Mouse (Mus musculus): Measurements from ENCODE around the gene Sds.

The Sds gene

DNA sequence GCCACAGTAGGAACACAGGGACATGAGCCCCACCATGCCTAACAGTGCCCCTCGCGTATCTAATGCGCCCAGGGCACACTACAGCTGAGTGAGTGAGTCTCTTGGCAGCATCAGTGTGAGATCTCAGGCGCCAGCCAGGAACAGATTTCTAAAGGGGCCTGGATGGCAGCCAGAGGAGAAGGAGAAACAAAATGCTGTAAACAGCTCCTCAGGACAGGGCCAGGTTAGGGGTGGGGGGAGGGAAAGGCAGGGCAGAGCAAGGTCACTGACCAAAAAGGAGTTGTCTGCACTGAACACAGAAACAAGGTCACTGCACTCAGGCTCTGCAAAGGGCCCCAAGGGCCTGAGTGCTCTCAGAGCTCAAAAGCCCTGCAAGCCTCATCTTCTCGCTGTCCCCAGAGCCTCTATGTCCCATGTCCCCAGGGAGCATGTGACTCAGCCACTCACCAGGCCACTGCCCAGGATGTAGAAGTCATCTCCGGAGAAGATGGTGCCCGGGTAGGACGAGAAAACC is 14.4 kb downstream of the Sds start:
- in situ Hi-C loops (cut with MboI), result no loop called here

- in situ Hi-C loops (cut with MboI), result no loop called here
These were observed 16.1 kb downstream of the Sds start for GRCm38 (mm10) chr5:120492437-120492836.

DNA sequence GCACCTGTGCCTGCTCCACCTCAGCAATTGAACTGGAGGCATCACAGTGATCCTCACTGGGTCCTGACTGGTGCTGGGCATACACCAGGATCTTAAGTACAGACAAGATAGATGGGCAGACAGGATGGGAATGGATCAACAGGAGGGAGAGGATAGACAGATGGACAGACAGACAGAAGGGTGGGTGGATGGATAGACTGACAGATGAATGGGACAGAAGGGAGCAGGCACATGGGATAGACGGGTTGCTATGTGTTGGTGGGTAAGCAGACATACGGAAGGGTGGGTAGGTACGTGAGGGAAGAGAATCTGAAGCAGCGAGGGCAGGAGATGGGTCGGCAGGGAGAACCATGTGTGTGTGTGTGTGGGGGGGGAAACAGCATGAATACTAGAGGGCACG is 17.1 kb downstream of the Sds start:
- in situ Hi-C loops (cut with MboI), result no loop called here

- in situ Hi-C loops (cut with MboI), result no loop called here
These were observed 17.6 kb downstream of the Sds start for GRCm38 (mm10) chr5:120493873-120494395.

DNA sequence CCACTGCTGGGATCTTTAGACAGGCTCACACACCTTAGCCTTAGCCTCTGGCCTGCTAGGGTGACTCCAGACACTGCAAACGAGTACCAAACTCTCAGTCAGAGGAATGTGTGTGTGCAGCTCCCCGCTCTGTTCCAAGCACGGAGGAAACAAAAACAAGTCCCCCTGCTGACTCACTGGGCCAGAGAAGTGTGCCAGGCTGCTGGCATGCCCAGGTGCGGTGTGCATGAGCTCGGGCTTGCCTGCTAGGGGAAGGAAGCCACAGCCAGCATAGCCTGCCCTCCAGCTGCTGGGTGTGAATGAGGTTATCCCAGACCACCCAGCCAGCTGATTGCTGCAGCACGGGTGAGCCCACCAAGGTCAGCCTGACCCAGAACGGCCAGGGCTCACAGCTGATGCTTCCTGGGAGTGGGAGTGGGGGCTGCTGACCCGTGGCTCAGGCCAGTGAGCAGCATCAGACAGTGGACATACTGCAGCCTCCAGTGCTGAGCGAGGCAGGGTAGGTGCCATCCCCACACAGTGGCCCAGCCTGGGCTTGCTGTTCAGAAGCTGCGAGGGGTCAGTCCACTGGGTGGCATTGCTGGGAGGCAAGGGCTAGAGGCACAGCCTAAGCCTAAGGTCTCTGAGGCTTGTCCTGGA is 18.9 kb downstream of the Sds start:
- in situ Hi-C loops (cut with MboI), result no loop called here

GRCm38 (mm10) chr5:120495703-120496226 is 19.4 kb downstream of the Sds start:
- in situ Hi-C loops (cut with MboI), result no loop called here

- in situ Hi-C loops (cut with MboI), result no loop called here
These were observed 20.7 kb downstream of the Sds start for GRCm38 (mm10) chr5:120497071-120497470.

- in situ Hi-C loops (cut with MboI), result no loop called here
These were observed 22.9 kb downstream of the Sds start for GRCm38 (mm10) chr5:120499202-120499601.

GRCm38 (mm10) chr5:120500609-120501008 is 24.3 kb downstream of the Sds start:
- in situ Hi-C loops (cut with MboI), result loop anchor here (25.0 kb wide), 1 partner anchor 212 kb away; the partner anchor contains the start of gene Dtx1

GRCm38 (mm10) chr5:120502147-120502621 is 25.9 kb downstream of the Sds start:
- in situ Hi-C loops (cut with MboI), result loop anchor here (25.0 kb wide), 1 partner anchor 210 kb away; the partner anchor contains the start of gene Dtx1

- in situ Hi-C loops (cut with MboI), result loop anchor here (25.0 kb wide), 1 partner anchor 210 kb away; the partner anchor contains the start of gene Dtx1
These were observed 26.4 kb downstream of the Sds start for GRCm38 (mm10) chr5:120502675-120503143.

- in situ Hi-C loops (cut with MboI), result loop anchor here (25.0 kb wide), 1 partner anchor 209 kb away; the partner anchor contains the start of gene Dtx1
These were observed 26.9 kb downstream of the Sds start, which contains the start of gene Plbd2 for GRCm38 (mm10) chr5:120503144-120503795. Gene Plbd2, minus strand, starts transcription at chr5:120503625.

- in situ Hi-C loops (cut with MboI), result loop anchor here (25.0 kb wide), 1 partner anchor 207 kb away; the partner anchor contains the start of gene Dtx1
These were observed 29.0 kb downstream of the Sds start for GRCm38 (mm10) chr5:120505368-120505767.

- in situ Hi-C loops (cut with MboI), result loop anchor here (25.0 kb wide), 1 partner anchor 207 kb away; the partner anchor contains the start of gene Dtx1
These were observed 29.5 kb downstream of the Sds start for GRCm38 (mm10) chr5:120505781-120506180.

DNA sequence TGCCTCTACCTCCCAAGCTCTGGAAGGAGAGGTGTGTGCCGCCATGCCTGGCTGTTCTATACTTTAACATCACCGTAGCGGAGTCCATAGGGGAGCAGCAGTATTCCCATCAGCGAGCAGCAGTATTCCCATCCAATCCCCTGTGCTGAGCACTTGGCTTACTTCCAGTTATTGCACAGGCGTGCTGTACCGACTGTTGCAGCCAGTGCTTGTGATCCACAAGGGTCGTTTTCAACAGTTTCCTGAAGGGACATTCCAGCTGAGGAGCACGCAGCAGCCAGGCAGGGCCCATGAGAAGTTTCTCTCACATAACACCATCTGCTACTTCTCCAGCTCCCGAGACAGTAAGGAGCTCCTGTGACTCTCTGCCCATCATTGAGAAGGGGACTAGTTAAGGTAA is 30.2 kb downstream of the Sds start:
- in situ Hi-C loops (cut with MboI), result loop anchor here (25.0 kb wide), 1 partner anchor 206 kb away; the partner anchor contains the start of gene Dtx1

GRCm38 (mm10) chr5:120507311-120507710 is 31.0 kb downstream of the Sds start:
- in situ Hi-C loops (cut with MboI), result loop anchor here (25.0 kb wide), 1 partner anchor 205 kb away; the partner anchor contains the start of gene Dtx1

DNA sequence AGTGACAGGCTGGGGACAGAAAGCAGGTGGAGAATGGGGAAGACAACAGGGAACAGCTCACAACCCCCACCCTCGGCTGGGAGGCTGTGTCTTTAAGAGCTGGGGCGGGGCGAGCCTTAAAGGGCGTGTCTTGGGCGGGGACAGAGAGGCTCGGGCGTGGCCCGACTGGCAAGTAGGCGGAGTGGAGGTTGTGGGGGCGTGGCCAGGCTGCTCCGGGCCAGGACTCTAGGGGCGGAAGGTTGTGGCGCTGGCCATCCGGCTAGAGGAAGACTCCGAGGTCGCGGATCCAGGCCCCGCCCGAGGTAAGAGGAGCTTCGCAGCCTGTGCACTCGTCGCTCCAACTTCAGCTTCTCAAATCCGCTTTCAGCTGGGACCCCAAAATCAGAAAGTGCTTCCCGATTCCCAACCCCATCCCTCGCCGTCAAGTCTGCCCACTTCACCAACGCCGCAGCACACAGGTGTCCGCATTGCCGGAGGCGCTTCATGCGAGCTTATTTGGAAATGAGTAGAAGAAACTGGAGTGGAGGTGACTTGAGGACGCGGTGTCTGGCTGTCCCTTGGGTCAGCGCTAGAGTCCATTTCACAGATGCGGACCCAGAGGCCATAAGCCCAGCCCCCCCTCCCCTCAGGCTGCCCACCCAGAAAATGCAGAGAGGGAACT is 34.8 kb downstream of the Sds start, which contains the start of gene Slc8b1:
TSS of gene Slc8b1 (plus strand) at position 187 of the 661 bp plus-strand sequence.
- in situ Hi-C loops (cut with MboI), result loop anchor here (25.0 kb wide), 1 partner anchor 201 kb away; the partner anchor contains the start of gene Dtx1

GRCm38 (mm10) chr5:120511643-120512220 is 35.4 kb downstream of the Sds start:
- in situ Hi-C loops (cut with MboI), result loop anchor here (25.0 kb wide), 1 partner anchor 201 kb away; the partner anchor contains the start of gene Dtx1

GRCm38 (mm10) chr5:120512911-120513555 is 36.7 kb downstream of the Sds start:
- in situ Hi-C loops (cut with MboI), result loop anchor here (25.0 kb wide), 1 partner anchor 199 kb away; the partner anchor contains the start of gene Dtx1
